Mouse (Mus musculus) layer of hippocampus, postnatal 14 days (tissue): Measurements from ENCODE around the gene Vegfa. TPM values are rescaled to one million over a fixed set of nuclear protein-coding genes. Genes with fewer than 3 reads are reported as not detected.

Source experiments
- total RNA-seq, 2 experiments: library from RNA; stranded (reverse); gene quantifications; 2 replicates each; pipeline ENCODE4 v1.2.3; 2021

The Vegfa gene
- total RNA-seq, 2 experiments from 2014 or later, result 79.6 to 96.5 TPM

Other genes starting within 250 kb of the Vegfa start
- gene Mrps18a, start 78.6 kb upstream of the Vegfa start, total RNA-seq, result 10 to 100 TPM; 77.4 to 79.2 TPM
- gene Rsph9, start 111.8 kb upstream of the Vegfa start, total RNA-seq, result 10 to 100 TPM; 27.4 to 28.5 TPM
- gene Mad2l1bp, start 121.2 kb upstream of the Vegfa start, total RNA-seq, result 10 to 100 TPM in 1 of 2 experiments, 1 to 10 TPM in 1; 9.0 to 11.3 TPM
- gene Gtpbp2, start 128.7 kb upstream of the Vegfa start, total RNA-seq, result 100 to 1,000 TPM; 100 to 107 TPM
- gene Polh, start 170.3 kb upstream of the Vegfa start, total RNA-seq, result 1 to 10 TPM; 6.2 to 6.9 TPM
- gene Xpo5, start 170.4 kb upstream of the Vegfa start, total RNA-seq, result 10 to 100 TPM; 43.8 to 44.4 TPM
- gene Polr1c, start 215.7 kb upstream of the Vegfa start, total RNA-seq, result 10 to 100 TPM; 35.0 to 35.9 TPM
- gene Yipf3, start 215.7 kb upstream of the Vegfa start, total RNA-seq, result 10 to 100 TPM; 81.9 to 91.9 TPM
- 10 to 100 TPM; 76.9 to 83.1 TPM for gene Lrrc73, start 221.2 kb upstream of the Vegfa start, total RNA-seq